Mouse (Mus musculus): ENCODE measurements around the gene Nt5c2.

Gene Nt5c2

DNA sequence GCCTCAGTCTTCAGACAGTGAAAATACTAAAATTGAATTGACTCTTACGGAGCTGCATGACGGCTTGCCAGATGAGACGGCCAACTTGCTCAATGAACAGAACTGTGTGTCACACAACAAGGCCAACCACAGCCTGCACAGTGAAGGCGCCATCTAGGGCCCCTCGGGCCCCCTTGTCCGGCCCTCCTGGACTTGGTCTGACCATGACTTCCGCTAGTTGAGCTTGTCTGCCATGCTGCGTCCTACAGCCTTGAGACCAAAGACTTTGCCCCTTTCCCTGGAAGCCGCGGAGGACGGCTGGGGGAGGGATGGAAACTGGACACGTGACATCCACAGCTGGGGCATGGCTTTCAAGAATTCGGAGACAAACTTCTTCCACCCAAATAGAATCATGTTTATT is 137.1 kb downstream of the Nt5c2 start:
- DNase-seq: no peak

DNA sequence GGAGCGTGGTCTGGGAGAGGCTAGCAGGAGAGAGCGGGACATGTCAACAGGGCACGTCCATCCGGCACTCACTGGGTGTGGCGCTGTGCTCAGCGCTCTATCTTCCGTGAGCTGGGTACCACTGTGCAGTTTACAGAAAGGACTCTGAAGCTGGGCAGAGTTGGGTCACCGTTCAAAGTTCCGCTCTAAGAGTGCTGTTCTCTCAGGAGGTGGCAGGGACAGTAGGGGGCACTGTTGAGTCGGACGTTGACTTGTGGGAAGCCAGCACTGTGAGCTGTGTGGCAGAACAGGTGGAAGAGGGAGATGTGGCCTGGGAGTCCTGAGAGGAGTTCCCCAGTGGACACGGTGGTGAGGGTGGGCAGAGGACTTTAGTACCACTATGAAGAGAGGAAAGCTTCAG is 139.2 kb downstream of the Nt5c2 start:
- DNase-seq: peak; percentile 65 to 69

DNA sequence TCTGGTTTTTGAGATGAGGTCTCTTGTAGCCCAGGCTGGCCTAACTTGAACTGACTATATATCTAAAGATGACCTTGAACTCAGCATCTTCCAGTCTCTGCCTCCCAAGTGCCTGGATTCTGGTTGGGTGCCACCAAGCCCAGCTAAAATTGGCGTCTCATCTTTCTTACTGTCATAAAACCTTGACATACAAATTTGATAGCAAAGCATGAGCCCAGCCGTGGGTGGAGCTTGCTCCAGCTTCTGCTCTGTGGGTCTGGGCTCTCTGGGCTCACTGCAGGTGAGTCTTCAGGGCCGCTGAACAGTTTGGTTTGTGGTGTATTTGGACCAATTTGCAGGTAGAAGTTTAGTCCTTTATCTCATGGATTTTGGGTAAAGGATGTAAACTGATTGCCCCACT is 141.0 kb downstream of the Nt5c2 start:
- DNase-seq: no peak

DNA sequence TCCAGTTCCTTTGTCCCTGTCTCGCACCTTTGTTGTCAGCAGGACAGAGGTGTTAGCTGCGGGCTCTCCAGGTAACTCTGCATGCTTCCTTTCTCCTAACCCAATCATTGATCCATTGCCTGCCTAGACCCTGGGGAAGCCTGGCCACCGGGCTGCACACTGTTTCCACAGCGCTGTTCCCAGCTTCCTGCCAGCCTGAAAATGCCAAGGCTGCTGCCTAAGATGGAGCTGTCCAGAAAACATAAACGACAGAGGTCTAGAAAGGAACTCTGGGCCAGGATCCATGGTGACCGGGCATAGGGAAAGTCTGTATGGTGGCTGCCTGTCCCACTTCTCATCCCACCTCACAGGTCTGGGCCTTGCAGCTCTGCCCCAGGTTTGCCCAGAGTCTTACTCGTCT is 143.3 kb downstream of the Nt5c2 start:
- DNase-seq: no peak

DNA sequence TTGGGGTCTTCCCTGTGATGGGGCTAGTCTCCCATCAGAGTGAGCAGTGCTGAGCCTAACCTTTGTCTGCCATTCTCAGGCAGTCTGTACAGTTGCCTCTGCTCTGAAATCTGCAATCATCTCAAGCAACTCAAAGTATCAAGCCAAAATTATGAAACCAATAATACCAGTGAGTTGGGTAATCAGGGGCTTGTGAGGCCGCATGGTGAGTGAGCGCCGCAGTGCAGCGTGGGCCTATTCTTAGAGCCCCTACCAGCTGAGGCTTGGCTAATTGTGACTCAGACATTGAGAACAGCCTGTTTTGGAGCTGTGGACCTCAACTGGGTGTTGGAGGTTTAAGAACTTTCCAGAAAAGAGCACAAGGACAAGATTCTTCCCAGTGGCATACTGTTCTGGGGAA is 143.9 kb downstream of the Nt5c2 start:
- no peak for DNase-seq

DNA sequence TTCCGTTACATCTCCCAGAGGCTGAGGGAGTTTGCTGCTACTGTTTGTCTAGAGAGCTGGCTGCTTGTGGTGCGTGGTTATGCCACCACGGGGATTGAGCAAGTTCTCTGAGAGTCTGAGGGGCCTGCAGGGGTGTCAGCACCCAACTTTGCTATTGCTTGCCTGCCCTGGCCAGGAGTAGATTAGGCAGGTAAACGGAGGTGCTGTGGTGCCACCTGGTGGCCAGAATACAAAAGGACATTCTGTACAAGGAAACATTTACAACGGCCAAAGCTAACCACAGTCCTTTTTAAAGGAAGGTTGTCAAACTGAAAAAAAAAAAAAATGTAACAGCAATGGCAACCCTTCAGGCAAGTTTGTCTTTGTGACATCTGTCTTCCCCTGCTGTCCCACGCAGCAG is 145.4 kb downstream of the Nt5c2 start:
- peak; percentile 52 to 63 for DNase-seq

DNA sequence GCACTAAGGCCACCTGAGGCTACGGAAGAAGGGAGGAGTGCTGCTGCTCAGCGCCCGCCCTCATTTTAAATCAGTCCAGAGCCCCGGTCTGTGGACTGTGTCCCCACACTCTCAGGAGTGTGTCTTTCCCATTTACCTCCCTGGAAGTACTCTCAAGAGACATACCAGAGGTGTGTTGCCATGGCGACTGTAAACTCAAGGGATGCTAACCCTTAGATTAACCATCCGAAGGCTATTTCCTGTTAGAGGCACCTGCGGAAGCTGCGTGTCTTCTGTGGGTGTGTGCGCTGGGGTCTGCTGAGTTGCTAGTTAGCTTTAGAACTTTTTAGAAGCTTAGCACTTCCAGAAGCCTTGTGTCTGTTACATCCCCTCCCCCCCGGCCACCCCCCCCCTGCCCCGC is 145.9 kb downstream of the Nt5c2 start:
- DNase-seq: peak in 1 of 2 experiments; percentile 30

DNA sequence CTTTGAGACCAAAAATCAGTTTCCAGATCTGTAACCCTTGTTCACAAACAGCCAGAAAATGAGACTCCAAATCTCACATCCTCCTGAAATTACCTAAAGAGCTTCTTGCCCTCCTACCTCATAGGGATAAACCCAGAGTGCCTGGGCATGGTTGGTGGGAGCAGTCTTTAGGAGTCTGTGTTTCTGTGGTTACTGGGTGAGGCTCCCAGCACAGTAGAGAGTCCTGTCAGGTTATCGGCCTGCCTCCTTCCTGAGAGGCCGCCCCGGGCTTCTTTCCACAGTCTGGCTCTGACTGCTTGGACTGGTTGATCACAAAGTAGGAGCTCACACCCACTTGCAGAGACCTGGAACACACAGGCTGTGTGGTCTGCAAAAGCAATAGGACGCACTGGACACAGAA is 149.6 kb downstream of the Nt5c2 start:
- DNase-seq: no peak

DNA sequence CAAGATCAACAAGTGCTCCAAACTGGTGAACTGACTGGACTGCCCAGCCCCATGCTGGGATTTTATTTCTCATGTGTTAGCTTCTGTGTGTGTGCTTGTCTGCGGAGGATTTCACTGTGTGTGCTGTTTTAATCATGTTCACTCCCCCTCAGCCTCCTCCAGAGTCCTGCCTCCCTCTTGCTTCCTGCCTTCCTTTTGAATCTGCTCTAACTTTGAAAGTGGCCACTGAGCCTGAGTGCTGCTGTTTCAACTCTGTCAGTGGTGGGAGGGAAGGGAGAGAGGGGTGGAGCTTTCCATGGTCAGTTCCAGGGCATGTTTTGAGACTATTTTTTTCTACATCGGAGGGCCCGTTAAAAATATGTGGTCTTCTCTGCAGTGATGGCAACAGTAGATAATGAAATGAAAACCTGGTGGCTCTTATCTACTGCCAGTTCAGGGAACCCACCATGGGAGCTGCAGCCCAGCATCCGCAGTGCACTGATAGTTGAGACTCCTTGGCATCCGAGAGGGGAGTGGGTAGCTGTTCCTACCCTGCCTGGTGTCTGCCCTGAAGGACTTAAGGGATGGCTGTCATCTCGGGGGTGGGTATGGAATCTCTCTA is 150.1 kb downstream of the Nt5c2 start:
- no peak for DNase-seq

DNA sequence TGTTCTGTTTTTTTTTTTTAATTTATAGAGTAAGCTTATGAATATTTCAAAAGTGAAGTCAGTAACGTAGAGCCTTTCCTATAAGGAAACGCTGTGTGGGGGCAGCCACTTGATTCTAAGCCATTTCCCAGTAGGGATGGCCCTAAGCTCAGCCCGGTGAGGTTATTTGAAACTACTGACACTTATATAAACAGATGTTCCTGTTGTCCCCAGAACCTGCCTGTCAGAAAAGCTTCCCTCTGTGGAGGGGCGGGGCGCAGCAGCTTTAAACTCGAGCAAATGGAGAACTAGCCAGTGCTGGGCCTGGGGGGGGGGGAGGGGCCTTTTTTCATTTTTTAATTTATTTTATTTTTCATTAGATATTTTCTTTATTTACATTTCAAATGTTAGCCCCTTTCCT is 150.9 kb downstream of the Nt5c2 start:
- no peak for DNase-seq

DNA sequence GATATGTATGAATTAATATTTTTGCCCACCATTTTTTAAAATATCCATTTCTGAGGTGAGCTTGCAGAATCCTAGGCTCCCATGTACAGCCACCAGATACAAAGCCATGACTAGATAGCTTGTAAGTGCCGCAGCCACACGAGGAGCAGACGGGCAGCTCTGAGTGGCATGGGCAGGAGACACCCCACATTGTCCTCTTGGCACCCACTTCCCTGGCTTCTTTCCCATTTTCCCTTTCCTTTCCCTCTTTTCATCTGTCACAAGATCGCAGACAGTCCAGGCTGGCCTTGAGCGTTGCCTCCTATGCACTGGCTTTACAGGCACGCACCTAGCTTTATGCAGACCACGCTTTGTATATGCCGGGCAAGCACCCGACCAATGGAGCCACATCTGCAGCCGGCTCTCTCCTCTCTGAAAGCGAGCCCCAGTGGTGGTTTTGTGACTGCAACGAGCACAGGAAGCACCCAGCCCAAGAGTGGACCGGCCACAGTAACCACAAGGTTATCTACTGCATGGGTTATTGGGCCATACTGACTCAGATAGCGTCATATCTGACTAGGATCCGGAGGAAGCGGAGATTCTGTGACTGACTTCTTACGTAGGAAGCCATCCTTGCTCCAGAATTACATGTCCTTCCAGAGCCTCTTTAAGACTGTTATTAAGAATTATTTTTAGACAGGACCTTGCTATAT is 151.6 kb downstream of the Nt5c2 start:
- no peak for DNase-seq

DNA sequence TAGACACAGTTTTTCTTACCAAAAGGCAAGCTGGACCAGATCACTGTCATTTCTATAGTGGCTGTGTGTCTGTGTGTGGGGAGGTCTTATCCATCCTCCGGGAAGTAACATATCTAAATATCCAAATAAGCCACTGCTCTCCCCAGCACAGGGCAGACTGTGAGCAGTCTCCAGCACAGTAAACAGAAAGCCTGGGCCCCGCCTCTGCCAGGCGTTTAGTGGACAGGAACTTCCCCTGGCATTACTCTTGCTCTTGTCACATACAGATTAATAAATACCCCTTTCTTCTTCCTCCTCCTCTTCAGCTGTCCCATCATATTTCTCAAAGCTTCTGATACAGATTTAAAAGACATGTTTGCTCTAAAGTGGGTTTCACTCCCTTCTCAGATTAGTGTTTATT is 152.4 kb downstream of the Nt5c2 start:
- no peak for DNase-seq

DNA sequence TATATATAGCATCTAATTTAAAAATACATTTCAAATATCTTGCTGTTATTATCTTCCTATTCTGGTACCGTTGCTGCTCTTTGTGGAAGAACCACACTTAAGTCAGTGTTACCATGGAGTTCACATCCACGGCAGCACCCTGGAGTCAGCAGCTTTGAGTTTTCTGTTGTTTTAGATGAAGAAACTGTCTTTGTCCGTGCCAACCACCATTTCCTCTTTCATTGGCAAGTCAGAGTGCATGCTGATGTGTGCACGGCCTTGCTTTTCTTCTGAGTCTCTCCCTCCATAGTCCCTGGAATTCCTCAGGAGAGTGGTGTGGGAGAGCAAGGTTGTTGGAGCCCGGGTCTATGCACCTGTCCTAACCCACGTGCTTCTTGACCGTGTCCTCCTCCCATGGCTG is 156.8 kb downstream of the Nt5c2 start:
- DNase-seq: no peak

DNA sequence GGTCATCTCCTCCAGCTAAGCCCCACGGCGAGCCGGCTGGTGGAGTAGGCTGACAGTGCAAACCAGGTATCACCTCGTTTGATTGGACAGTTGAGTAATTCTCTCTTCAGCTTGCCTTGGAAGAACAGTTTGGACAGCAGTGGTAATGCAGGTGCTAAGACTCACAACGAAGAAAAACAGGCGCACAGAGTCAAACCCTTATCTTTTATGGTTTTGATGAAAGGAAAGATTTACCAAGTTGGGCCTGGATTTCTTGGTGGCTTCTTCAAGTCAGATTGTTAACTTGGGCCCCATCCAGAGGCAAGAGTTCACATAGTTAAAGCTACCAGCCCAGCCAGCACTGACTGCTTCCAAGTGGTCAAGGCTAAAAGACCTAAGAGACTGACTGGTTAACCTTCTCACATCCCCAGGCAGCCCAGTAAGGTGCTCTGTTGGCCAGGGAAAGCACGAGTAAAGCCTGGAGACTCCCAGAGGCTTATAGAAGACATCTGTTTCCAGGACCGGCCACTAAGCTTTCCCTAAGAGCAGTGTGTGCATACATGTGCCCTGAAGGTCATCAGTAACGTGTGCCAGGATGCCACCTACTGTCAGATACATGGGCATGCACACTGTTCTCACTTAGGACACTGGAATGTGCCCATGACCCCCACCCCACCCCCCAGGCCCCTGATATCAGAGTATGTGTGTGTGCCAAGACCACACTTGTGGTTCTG is 157.5 kb downstream of the Nt5c2 start:
- DNase-seq: no peak

DNA sequence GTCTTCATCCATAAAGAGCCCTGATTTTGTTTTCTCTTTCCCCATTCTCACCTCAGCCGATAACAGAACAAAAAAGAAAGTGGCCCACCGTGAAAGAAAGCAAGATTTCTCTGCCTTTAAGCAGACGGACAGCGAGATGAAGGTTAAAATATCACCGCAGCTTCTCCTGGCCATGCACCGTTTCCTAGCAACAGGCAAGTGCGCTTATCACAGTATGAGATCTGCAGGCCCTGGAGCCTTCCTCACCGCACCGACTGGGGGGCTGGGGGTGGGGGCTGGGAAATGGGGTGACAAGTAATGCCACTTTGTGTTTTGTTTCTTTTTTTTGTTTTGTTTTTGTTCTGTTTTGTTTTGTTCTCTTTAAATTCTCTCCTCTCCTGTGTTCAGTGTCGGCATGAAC is 158.2 kb downstream of the Nt5c2 start:
- no peak for DNase-seq

DNA sequence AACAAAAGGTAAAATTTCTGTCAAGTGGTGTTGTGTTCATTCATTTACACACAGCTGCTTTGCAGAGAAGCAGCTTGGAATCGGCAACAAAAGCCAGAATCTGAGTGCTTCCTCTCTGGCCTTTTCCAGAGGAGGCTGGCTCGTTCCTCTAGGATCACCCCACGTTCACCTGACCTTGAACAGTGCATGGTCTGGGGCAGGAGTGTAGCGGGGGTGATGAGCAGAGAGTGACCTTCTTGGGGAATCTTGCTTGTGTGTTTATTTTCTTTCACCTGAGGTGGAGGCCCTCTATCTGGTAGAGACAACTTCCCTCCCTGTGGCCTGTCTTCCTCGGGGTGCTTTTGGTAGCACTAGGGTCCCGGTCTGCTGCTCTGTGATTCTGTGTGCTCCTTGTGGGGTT is 158.7 kb downstream of the Nt5c2 start:
- DNase-seq: no peak

DNA sequence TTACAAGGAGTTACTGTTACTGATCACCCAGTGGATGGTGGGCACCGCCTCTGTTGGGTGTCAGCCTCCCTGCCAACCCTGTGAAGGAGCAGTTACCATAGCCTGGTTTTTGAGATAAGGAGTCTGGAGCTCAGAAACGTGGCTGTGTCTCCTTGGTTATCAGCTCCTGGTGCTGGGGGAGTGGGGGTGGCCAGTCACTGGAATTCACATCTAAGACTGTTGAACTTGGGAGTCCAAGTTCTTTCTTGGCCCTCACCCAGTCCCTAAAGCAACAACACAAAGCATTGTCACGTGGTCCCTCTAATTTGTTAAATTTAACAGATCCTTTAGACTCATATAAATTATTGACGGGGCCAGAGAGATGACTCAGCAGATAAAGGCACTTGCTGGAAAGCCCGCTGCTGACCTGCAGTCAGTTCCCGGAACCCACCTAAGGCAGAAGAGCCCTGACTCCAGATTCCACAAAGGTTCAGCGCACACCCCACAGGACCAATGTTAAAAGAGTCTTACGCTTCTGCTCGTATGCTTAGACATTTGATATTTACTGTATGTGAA is 165.4 kb downstream of the Nt5c2 start:
- DNase-seq: no peak

DNA sequence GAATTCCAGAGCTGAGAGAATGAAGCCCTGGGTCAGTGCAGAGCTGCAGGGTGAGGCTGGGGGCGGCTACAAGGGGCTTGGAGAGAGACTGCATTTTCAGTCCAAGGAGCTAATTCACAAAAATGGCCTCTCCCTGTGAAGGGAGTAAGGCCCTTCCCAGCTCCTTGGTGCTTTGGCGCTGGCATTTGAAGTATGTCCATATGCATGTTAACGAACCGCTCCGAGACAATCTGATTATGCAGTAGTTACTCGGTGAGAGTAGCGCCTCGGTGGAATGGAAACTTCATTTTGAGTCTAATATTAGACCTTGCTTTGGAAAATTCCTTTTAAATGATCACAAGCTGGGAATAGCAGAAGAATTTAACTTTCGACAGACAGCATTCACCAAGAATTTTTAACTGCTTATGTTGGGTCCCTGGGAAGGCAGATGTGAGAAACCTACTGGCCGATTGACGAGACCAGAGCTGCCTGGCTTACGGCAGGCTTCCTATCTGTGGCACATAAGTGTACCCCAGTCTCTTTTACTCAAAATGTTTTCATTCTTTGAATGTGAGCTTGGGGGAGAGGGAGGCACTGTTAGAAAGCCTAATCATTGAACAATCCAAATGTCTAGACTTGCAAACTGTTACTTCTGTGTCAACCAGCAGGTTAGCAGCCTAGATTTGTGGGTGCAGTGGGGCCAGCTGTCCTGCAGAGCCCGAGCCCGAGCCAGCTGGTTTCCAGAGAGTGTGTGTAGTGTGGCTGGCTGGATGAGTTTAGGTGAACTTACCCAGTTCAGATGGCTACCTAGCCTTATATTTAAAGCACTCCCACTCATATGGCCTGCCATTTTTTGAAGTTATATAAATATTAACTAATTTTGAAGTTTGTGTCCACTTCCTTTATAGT is 166.3 kb downstream of the Nt5c2 start:
- no peak for DNase-seq

DNA sequence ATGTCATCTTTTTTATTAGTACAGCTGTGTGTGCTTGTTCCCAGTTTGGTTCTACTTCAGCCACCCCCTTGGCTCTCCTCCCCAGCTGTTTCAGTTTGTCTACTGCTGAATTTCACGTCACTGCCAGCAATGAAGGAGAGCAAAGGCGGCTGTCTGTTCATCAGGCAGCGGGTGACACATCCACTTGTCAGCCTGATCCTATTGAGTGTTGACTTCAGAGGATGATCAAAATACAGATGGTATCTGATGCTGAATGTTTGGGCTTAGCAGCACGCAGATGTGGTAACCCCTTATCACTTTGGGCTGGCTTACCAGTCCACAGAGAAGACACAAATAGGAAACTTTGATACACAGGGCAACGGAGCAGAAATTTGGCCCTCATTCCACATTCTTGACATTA is 168.5 kb downstream of the Nt5c2 start:
- DNase-seq: no peak

DNA sequence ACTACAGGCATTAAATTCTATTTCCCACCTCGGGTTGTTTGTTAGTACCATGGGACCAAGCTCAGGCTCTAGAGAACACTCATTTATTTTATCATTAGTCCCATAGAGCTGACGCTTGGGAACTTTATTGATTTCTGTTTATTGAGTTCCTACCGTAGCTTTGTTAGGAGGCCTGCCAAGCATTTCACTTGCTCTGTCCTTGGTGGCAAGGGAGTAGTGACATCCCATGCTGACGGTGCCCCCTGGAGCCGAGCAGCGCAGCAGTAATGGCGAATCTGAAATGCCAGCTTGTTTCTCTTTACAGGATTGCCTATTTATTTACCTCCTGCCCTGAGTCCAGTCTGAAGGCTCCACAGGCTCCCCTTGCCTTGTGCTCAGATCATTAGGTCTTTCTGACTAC is 168.9 kb downstream of the Nt5c2 start:
- no peak for DNase-seq

DNA sequence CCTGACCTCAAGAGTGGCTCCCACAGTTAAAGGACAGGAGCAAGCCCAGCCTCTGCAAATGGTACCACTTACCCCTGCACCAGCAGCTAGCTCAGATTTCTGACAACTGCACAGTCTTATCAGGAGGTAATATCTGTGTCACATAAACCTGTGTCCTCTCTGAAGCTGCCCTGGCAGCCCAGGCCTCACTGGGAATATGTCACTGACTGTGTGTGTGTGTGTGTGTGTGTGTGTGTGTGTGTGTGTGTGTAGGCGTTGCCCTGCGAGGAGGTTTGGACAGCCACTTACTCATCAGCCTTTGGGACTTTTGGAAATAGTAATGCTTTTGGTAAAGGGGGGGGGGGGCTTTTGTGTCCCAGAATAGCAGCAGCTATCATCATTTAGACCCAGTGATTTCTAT is 171.9 kb downstream of the Nt5c2 start:
- no peak for DNase-seq

DNA sequence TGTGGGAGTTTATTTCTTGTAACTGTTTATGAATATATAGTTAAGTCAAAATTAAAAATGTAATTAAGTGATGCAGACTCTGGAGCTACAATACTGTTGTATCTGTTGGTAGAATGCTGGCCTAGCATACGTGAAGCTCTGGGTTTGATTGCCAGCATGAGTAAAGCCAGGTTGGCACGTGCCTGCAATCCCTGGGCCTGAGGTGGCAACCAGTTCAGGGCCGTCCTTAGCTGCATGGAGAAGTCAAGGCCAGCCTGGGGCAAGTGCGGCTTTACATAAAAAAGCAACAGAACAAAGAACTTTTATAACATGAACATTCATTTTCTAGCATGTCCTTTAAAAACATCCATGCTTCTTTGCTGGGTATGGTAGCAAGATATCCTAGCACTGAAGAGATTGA is 173.9 kb downstream of the Nt5c2 start:
- no peak for DNase-seq
